Mouse (Mus musculus) midbrain, embryonic 12.5 days (tissue): ENCODE data around the gene Smg6. TPM values are rescaled to one million over a fixed set of nuclear protein-coding genes. Genes with fewer than 3 reads are reported as not detected.

Source experiments
- ATAC-seq: fragments of 200-750 bp; cut with Nextera tagmentation; 2 replicates; pipeline ENCODE4 v1.8.0; 2017; ENCODE audit warnings: low read depth, moderate TSS enrichment, moderate library complexity; ENCODE audit not compliant: low FRiP score
- H3K27ac ChIP-seq: fragments of 300-500 bp; sonication (generic); replicated peaks from 2 replicates; pipeline ENCODE4 v1.5.1; 2016; ENCODE audit warnings: mild to moderate bottlenecking
- H3K27me3 ChIP-seq: fragments of 300-500 bp; sonication (generic); 2 replicates; pipeline ENCODE4 v1.6.1; 2016; ENCODE audit warnings: mild to moderate bottlenecking
- H3K36me3 ChIP-seq: fragments of 300-500 bp; sonication (generic); 2 replicates; pipeline ENCODE4 v1.6.1; 2016
- H3K4me1 ChIP-seq: fragments of 300-500 bp; sonication (generic); 2 replicates; pipeline ENCODE4 v1.6.1; 2016
- H3K4me2 ChIP-seq: fragments of 300-500 bp; sonication (generic); replicated peaks from 2 replicates; pipeline ENCODE4 v1.6.1; 2016; ENCODE audit warnings: mild to moderate bottlenecking, moderate library complexity
- H3K4me3 ChIP-seq: fragments of 300-500 bp; sonication (generic); 2 replicates; pipeline ENCODE4 v1.5.1; 2016; ENCODE audit warnings: mild to moderate bottlenecking
- H3K9ac ChIP-seq: fragments of 300-500 bp; sonication (generic); replicated peaks from 2 replicates; pipeline ENCODE4 v1.6.1; 2016; ENCODE audit warnings: mild to moderate bottlenecking, moderate library complexity
- H3K9me3 ChIP-seq: fragments of 300-500 bp; sonication (generic); 2 replicates; pipeline ENCODE4 v1.6.1; 2016; ENCODE audit warnings: mild to moderate bottlenecking
- WGBS: fragments of 180-500 bp; shearing (Covaris S2); methylation state at CpG from one replicate; pipeline ENCODE4 v1.1.7; 2016; 5-methylcytosine and 5-hydroxymethylcytosine counted together
- polyA plus RNA-seq: library from polyadenylated mRNA; unstranded; fragments of >200 nt; fragmentation: Nextera tagmentation; extraction: Ambion mirVana; gene quantifications from 2 replicates; pipeline ENCODE4 v1.2.1, GENCODE M21; 2016

Smg6 gene
- polyA plus RNA-seq, 1 experiment from 2014 or later: 22.6 TPM

GRCm38 (mm10) chr11:75193256-75194071 lies 267.8 kb downstream of the Smg6 start, which contains the start of gene Rtn4rl1:
TSS of gene Rtn4rl1 (plus strand) at chr11:75193783.
- peaks cover 45% of the 10 kb centered on the region for H3K4me1 ChIP-seq
- H3K27me3 ChIP-seq: peaks cover 71% of the 10 kb centered on the region
- peak within 1 kb of the TSS; percentile 67 for H3K27ac ChIP-seq

GRCm38 (mm10) chr11:75194121-75194849 lies 268.7 kb downstream of the Smg6 start:
- H3K27ac ChIP-seq: peak overlapping the region; percentile 67
- peaks cover 73% of the 10 kb centered on the region for H3K27me3 ChIP-seq
- no peaks in the 10 kb centered on the region for H3K9me3 ChIP-seq
- no peak for ATAC-seq
- no peaks in the 10 kb centered on the region for H3K36me3 ChIP-seq
- peak overlapping the region; percentile 57 for H3K4me3 ChIP-seq
- peak overlapping the region; percentile 75 for H3K4me2 ChIP-seq
- H3K4me1 ChIP-seq: peaks cover 43% of the 10 kb centered on the region
- peak overlapping the region; percentile 62 for H3K9ac ChIP-seq
- under 1% methylated on average over 52 of the region's 52 CpGs for WGBS

More at GRCm38 (mm10) chr11:75193256-75194071, 267.8 kb downstream of the Smg6 start, which contains the start of gene Rtn4rl1:
- no peaks in the 10 kb centered on the region for H3K9me3 ChIP-seq
- no peak for ATAC-seq
- peak within 1 kb of the TSS; percentile 75 for H3K4me2 ChIP-seq
- H3K4me3 ChIP-seq: peak within 1 kb of the TSS; percentile 57
- WGBS: under 1% methylated on average over 84 of the region's 84 CpGs
- peak within 1 kb of the TSS; percentile 62 for H3K9ac ChIP-seq
- no peaks in the 10 kb centered on the region for H3K36me3 ChIP-seq

- ATAC-seq: no peak
- Histone ChIP-seq H3K9me3 (no peaks in the 10 kb centered on the region), H3K9ac (peak overlapping the region; percentile 62; the same call in 1 of the 2 replicates), H3K4me3 (peak overlapping the region; percentile 57), H3K27ac (no peak overlapping the region; the same call in 1 of the 2 replicates), H3K27me3 (peaks cover 78% of the 10 kb centered on the region), H3K36me3 (no peaks in the 10 kb centered on the region), H3K4me2 (peak overlapping the region; percentile 75), H3K4me1 (peaks cover 36% of the 10 kb centered on the region)
- under 1% methylated on average over 39 of the region's 39 CpGs for WGBS
Observed at GRCm38 (mm10) chr11:75194850-75195461, 269.3 kb downstream of the Smg6 start.

GRCm38 (mm10) chr11:75196131-75196530 lies 270.5 kb downstream of the Smg6 start:
- Histone ChIP-seq H3K9ac (no peak overlapping the region), H3K36me3 (no peaks in the 10 kb centered on the region), H3K27ac (no peak overlapping the region), H3K4me1 (peaks cover 29% of the 10 kb centered on the region), H3K4me3 (peak overlapping the region; percentile 3; the same call in 1 of the 2 replicates), H3K4me2 (peak overlapping the region; percentile 75), H3K27me3 (peaks cover 74% of the 10 kb centered on the region), H3K9me3 (no peaks in the 10 kb centered on the region)
- 53% methylated on average over 6 of the region's 6 CpGs for WGBS
- no peak for ATAC-seq

GRCm38 (mm10) chr11:75197956-75198355 lies 272.3 kb downstream of the Smg6 start:
- H3K27me3 ChIP-seq: peaks cover 56% of the 10 kb centered on the region
- no peak overlapping the region for H3K9ac ChIP-seq
- H3K36me3 ChIP-seq: no peaks in the 10 kb centered on the region
- peaks cover 28% of the 10 kb centered on the region for H3K4me1 ChIP-seq
- H3K4me3 ChIP-seq: no peak overlapping the region
- ATAC-seq: no peak
- H3K9me3 ChIP-seq: no peaks in the 10 kb centered on the region
- H3K4me2 ChIP-seq: no peak overlapping the region
- WGBS: 32% methylated on average over 7 of the region's 7 CpGs
- H3K27ac ChIP-seq: no peak overlapping the region

- no peak overlapping the region for H3K27ac ChIP-seq
- H3K9me3 ChIP-seq: no peaks in the 10 kb centered on the region
- 65% methylated on average over 4 of the region's 4 CpGs for WGBS
- H3K36me3 ChIP-seq: no peaks in the 10 kb centered on the region
- no peak overlapping the region for H3K4me2 ChIP-seq
- peaks cover 26% of the 10 kb centered on the region for H3K4me1 ChIP-seq
- H3K9ac ChIP-seq: no peak overlapping the region
- H3K4me3 ChIP-seq: no peak overlapping the region
- peaks cover 48% of the 10 kb centered on the region for H3K27me3 ChIP-seq
- no peak for ATAC-seq
Observed at GRCm38 (mm10) chr11:75198792-75199191, 273.2 kb downstream of the Smg6 start.

- Histone ChIP-seq H3K9me3 (no peaks in the 10 kb centered on the region), H3K4me3 (no peak overlapping the region), H3K36me3 (no peaks in the 10 kb centered on the region), H3K9ac (no peak overlapping the region), H3K27me3 (peaks cover 36% of the 10 kb centered on the region), H3K4me1 (peaks cover 17% of the 10 kb centered on the region), H3K27ac (no peak overlapping the region), H3K4me2 (no peak overlapping the region)
- no peak for ATAC-seq
- 85% methylated on average over 5 of the region's 5 CpGs for WGBS
Observed at GRCm38 (mm10) chr11:75199951-75200350, 274.3 kb downstream of the Smg6 start.

GRCm38 (mm10) chr11:75200935-75201334 lies 275.3 kb downstream of the Smg6 start:
- Histone ChIP-seq H3K9me3 (no peaks in the 10 kb centered on the region), H3K36me3 (no peaks in the 10 kb centered on the region), H3K4me1 (peaks cover 13% of the 10 kb centered on the region), H3K4me2 (no peak overlapping the region), H3K27ac (no peak overlapping the region), H3K4me3 (no peak overlapping the region), H3K27me3 (peaks cover 26% of the 10 kb centered on the region), H3K9ac (no peak overlapping the region)
- 94% methylated on average over 12 of the region's 12 CpGs for WGBS
- ATAC-seq: no peak

- Histone ChIP-seq H3K4me3 (no peak overlapping the region), H3K4me1 (peaks cover 13% of the 10 kb centered on the region), H3K27me3 (peaks cover 18% of the 10 kb centered on the region), H3K36me3 (no peaks in the 10 kb centered on the region), H3K4me2 (no peak overlapping the region), H3K9me3 (no peaks in the 10 kb centered on the region), H3K27ac (no peak overlapping the region), H3K9ac (0 out of 2 replicates have a peak overlapping the region, but pooled peaks have one; percentile 24)
- ATAC-seq: no peak
- WGBS: 75% methylated on average over 8 of the region's 8 CpGs
Observed at GRCm38 (mm10) chr11:75201721-75202120, 276.1 kb downstream of the Smg6 start.

- Histone ChIP-seq H3K9me3 (no peaks in the 10 kb centered on the region), H3K4me2 (no peak overlapping the region), H3K4me3 (no peak overlapping the region), H3K4me1 (peaks cover 15% of the 10 kb centered on the region), H3K36me3 (no peaks in the 10 kb centered on the region), H3K9ac (no peak overlapping the region), H3K27me3 (peaks cover 8% of the 10 kb centered on the region; the same call in 1 of the 2 replicates), H3K27ac (no peak overlapping the region)
- no peak for ATAC-seq
- 79% methylated on average over 4 of the region's 4 CpGs for WGBS
Observed at GRCm38 (mm10) chr11:75203926-75204325, 278.3 kb downstream of the Smg6 start.

GRCm38 (mm10) chr11:75204472-75204871 lies 278.8 kb downstream of the Smg6 start:
- no peaks in the 10 kb centered on the region for H3K36me3 ChIP-seq
- H3K27ac ChIP-seq: peak overlapping the region; percentile 30; the same call in 1 of the 2 replicates
- H3K4me3 ChIP-seq: no peak overlapping the region
- 0 out of 2 replicates have a peak, but pooled peaks have one; percentile 19 for ATAC-seq
- no peak overlapping the region for H3K9ac ChIP-seq
- 38% methylated on average over 9 of the region's 9 CpGs for WGBS
- peaks cover 21% of the 10 kb centered on the region for H3K4me1 ChIP-seq
- H3K9me3 ChIP-seq: no peaks in the 10 kb centered on the region
- H3K27me3 ChIP-seq: peaks cover 7% of the 10 kb centered on the region; the same call in 1 of the 2 replicates
- no peak overlapping the region for H3K4me2 ChIP-seq
